Mouse (Mus musculus): ENCODE data around the gene Cyp39a1.

Gene Cyp39a1

DNA sequence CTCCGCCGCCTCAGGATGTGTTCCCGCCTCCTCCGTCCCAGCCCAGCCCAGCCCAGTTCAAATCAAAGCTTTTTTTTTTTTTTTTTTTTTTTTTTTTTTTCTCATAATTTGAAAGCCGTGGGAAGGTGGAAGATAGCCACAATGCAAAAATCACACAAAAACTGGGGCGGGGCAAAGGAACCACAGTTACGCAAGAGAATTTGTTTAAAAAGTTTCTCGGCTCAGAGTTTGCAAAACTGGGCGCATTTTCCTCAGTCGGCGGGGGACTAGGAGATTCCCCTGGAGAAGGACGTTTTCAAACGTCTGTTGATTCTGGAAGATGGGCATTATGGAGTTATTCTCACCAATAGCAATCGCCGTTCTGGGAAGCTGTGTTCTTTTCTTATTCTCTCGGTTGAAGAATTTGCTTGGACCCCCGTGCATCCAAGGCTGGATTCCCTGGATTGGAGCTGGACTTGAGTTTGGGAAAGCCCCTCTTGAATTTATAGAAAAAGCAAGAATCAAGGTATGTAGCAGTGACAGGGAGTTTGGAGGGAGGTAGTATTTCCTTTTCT, at the start of gene Cyp39a1:
Gene Cyp39a1, plus strand, starts transcription at position 136 of the 554 bp plus-strand sequence.
- DNase-seq (ENCODE audit: low spot score in 2 of 2), result no peak

DNA sequence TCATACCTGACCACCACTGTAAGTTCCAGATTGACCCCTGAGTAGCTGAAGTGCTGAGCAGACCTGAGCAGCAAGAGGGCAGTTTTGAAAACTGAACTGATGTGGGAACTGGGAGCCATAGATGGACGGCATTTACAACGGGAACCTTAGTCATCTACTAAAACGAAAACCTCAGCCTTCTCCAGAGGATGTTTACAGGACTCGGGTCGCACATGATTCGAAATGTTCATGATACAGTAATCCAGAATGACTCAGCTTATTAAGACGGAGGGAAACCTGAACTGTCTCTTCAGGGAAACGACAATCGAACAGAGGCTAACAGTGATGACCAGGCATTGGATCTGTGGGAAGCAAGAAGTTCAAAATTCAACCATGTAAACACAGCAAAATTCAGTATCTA, 48.1 kb upstream of the Cyp39a1 start:
- no peak for DNase-seq (ENCODE audit: low spot score in 2 of 2)

GRCm38 (mm10) chr17:43622076-43622475, 45.1 kb upstream of the Cyp39a1 start:
- no peak for DNase-seq (ENCODE audit: low spot score in 2 of 2)

DNA sequence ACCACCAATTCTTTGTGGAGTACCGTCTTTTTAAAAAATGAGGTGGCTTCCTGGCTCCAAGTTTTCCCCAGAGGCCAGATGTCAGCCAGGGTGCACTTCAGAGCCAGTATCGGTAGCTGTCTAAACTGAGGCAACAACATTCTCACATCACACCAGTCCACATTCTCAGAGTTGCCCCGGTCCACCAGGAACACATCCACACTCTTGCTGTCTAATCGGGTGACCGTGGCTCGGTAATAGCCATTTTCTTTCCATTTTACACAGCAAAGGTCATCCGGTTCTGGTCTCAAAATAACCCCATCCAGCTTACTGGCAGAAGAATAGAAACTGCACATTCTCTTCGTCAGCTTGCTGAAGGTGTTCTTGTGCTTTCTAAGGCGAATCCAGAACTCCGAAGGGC, 39.0 kb upstream of the Cyp39a1 start:
- DNase-seq (ENCODE audit: low spot score in 2 of 2), result no peak

DNA sequence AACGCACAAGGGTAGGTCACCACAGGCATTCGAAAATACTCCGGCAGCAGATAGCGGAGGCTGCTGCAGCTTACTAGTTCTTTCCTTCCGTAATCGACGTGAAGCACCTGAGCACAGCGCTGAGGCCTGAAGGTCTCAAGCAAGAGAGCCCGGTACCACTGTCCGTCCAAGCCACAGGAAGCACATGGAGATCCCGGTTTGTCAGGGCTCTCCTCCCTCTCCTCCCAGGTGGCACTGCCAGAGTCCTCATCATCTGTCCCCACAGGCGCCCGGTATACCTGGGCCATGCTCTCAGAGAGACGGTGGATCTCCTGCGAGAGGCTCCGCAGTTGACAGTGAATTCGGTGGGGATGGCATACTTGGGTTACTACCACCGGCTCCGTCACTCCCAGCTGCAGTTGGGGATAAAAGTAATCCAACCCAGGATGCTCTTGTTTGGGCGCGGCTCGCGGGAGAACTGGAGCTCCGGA, 38.2 kb upstream of the Cyp39a1 start:
- no peak for DNase-seq (ENCODE audit: low spot score in 2 of 2)

- DNase-seq (ENCODE audit: low spot score in 2 of 2), result no peak
These were observed 37.5 kb upstream of the Cyp39a1 start, which contains the start of gene Tdrd6 for GRCm38 (mm10) chr17:43629496-43630426. TSS of gene Tdrd6 (minus strand) at chr17:43630299.

DNA sequence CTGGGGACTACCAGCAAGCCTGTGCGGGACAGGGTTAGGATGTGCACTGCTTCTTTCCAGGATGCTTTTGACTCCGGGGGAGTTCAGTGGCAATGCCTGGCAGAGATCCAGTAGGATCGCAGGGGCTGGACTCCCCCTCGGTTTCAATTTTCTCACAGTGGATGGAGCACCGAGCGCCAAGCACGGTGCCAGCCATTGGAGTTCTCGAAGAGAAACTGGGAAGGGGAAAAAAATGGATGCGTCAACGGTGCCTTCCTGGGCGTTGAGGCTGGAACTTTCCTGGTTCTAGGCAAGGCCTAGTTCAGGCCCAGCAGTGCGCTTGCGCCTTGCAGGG, 36.8 kb upstream of the Cyp39a1 start:
- DNase-seq (ENCODE audit: low spot score in 2 of 2), result no peak

GRCm38 (mm10) chr17:43637146-43637545, 30.1 kb upstream of the Cyp39a1 start:
- no peak for DNase-seq (ENCODE audit: low spot score in 2 of 2)

- DNase-seq (ENCODE audit: low spot score in 2 of 2), result no peak
These were observed 26.4 kb upstream of the Cyp39a1 start for GRCm38 (mm10) chr17:43640825-43641224.

DNA sequence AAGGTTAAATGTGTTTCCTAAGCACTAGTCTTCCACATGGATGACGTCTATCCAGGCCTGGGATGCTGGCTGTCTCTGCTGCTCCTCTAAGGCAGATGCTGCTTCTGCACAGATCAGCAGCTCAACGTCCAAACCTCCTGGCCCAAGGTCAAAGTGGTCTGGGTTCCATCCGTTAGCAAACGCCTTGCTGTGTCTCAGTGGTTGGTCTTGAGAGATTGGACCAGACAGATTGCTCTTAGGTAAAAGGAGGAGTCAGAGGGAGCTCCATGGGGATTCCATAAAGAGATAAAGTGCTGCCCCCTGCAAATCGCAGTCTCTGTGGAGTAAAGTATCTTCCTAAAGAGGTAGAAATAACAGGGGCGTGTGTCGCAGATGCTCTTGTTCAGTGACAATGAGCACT, 24.0 kb upstream of the Cyp39a1 start:
- no peak for DNase-seq (ENCODE audit: low spot score in 2 of 2)

DNA sequence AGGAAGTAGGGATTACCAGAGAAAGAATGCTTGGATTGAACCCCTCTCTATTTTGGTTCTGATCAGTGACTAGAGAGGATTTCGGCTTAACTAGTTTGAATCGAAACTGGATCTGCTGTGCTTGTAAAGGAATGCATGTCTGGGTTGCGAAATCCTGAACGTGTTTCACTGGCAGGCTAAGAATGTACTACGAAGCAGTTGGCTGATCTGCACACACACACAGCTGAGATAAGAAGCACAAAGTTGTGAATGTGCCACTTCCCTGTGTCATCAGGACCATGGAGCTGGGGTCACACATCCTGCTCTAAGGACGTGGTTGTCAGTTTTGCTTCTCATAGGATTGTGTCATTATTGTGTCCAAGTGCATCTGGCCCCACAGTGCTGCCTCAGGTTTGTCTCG, 22.9 kb upstream of the Cyp39a1 start:
- no peak for DNase-seq (ENCODE audit: low spot score in 2 of 2)

GRCm38 (mm10) chr17:43645136-43645535, 22.1 kb upstream of the Cyp39a1 start:
- DNase-seq (ENCODE audit: low spot score in 2 of 2), result no peak

GRCm38 (mm10) chr17:43646925-43647324, 20.3 kb upstream of the Cyp39a1 start:
- DNase-seq (ENCODE audit: low spot score in 2 of 2), result no peak

DNA sequence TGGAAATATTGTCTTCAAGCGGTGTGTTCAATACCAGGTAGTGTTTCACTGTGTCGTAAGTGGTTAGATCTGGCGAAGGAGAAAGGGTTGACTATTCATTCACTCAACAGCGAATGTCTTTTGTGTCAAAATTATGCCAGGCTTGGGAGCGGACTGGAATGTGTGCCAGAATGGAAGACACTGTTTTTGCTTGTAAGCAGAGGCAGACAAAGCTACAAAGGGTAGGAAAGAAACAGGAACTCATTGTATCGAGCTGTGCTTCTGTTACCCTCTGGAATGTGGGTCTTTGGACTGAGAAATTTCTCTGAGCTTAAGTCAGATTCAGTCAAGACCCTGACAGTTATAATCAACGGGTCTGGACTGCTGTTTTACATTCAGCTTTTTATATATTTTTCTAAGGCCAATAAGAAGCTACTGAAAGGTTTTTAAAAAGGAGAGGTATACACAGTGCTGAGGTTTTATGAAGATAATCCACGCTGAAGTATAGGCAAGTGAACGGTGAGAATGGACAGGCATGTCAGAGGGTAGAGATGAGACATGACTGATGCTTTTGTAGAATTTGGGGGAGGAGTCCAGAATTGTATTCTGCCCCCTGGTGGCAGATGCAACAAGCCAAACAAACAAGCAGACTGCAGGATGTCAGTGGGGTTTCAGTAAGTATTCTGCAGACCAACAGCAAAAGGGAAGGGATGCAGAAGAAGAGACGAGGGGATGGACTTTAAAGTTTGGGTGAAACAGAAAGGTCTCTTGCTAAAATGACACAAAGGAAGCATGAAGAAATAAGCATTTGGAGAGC, 17.4 kb upstream of the Cyp39a1 start:
- no peak for DNase-seq (ENCODE audit: low spot score in 2 of 2)

- no peak for DNase-seq (ENCODE audit: low spot score in 2 of 2)
These were observed 15.7 kb upstream of the Cyp39a1 start for GRCm38 (mm10) chr17:43651314-43652046.

DNA sequence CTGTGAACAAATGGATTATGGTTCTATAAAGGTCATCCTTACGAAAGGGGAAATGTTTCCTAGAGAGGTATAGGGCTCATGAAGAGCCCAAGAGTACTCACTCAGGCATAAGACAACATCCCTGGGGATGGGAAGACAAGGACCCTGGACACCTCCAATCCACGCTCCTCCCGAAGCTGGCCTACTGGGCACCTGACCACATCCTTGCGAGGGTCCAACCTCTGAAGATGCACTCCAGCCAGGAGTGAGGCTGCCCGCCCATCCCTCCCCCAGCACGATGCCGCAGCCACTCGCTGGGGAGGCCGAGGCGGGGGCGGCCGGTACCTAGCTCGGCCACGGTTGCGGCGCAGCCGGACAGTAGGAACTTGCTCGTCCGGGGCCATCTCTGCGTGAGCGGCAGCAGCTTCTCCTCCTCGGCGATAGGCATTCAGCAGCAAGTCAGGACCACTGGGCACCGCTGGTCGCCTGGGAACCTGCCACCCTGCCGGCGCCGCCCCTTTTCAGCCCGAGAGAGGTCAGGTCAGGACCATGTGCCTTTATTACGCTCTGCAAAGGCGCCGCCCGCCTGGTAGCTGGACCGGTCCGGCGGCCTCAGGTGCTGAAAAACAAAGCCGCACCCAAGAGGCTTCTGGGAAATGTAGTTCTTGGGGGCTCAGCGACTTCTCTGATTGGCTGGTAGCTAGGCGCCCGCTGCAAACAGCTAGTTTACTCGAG, 492 bp upstream of the Cyp39a1 start, which contains the start of gene Slc25a27:
Gene Slc25a27, minus strand, starts transcription at position 639 of the 714 bp plus-strand sequence.
- peak; percentile 90 for DNase-seq (ENCODE audit: low spot score in 2 of 2)

DNA sequence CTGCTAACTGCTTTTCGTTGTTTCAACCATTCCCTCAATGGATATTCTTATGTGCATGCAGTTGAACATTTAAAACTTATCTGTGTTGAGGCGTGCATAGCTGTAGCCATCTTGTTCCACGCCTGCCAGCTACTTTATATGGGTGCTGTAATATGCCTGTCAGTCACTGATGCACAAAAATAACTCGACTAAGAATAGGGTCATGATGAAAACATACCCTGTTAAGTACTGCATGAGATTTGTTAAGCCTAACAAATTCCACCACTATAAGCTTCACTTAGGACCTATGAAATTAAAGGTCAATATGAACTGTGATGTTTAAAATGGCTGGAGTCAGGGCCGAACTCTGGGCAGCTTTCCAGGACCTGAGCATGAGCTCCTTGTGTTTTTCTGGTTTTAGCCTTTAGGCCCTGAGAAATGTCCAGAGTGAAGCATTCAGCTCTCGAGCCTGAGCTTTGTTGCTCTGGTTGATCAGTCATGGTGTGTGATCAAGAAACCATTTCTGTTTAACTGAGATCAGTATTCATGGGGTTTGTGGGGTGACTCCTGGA, 2.0 kb downstream of the Cyp39a1 start:
- DNase-seq (ENCODE audit: low spot score in 2 of 2), result no peak

GRCm38 (mm10) chr17:43671907-43672306, 4.7 kb downstream of the Cyp39a1 start:
- no peak for DNase-seq (ENCODE audit: low spot score in 2 of 2)

DNA sequence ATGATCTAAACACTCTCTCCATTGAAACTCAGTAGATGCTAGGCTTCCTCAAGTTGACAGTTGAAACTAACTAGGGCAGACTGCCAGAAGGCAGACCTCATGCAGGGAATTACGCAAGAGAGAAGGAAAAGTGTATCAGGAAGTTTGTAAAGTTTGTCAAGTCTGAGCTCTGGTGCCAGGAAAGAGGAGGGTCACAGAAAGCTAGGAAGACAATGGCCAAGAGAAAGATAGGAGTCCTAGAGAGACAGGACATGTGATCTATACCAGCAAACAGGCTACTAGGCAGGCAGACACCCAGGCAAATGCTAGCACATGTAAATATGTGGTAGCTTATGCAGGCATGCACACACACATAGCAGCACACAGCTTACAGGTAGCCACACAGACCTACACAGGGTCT, 8.0 kb downstream of the Cyp39a1 start:
- no peak for DNase-seq (ENCODE audit: low spot score in 2 of 2)

DNA sequence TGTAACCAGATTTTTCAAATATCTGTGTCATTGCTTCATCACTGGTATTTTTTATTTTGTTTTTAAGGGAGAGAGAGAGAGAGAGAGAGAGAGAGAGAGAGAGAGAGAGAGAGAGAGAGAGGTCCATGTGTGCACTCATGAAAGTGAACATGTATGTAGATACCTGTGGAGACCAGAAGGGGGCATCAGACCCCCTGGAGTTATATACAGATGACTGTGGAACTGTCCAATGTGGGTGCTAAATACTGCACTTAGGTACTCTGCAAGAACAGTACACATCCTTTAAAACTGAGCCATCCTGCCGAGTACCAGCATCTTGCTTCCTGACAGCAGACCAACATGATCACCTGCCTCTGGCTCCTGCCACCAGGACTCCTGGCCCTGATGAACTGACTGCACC, 9.0 kb downstream of the Cyp39a1 start:
- DNase-seq (ENCODE audit: low spot score in 2 of 2), result no peak

GRCm38 (mm10) chr17:43677317-43677716, 10.1 kb downstream of the Cyp39a1 start:
- peak; percentile 62 to 66 for DNase-seq (ENCODE audit: low spot score in 2 of 2)
